Mouse (Mus musculus) mesoderm, embryonic 11.5 days (tissue): ENCODE results near the gene Cpa4.
A peak's percentile ranks its signal among the peaks of the same experiment; 100 is the strongest.

Source experiments
- DNase-seq: peaks from one replicate; pipeline ENCODE4 v3.0.0-alpha.2; 2012; ENCODE audit warnings: low read depth, low spot score

The Cpa4 gene

GRCm38 (mm10) chr6:30624763-30625162, 56.6 kb downstream of the Cpa4 start:
- no peak for DNase-seq

GRCm38 (mm10) chr6:30628152-30628551, 60.0 kb downstream of the Cpa4 start:
- DNase-seq = peak; percentile 75

DNA sequence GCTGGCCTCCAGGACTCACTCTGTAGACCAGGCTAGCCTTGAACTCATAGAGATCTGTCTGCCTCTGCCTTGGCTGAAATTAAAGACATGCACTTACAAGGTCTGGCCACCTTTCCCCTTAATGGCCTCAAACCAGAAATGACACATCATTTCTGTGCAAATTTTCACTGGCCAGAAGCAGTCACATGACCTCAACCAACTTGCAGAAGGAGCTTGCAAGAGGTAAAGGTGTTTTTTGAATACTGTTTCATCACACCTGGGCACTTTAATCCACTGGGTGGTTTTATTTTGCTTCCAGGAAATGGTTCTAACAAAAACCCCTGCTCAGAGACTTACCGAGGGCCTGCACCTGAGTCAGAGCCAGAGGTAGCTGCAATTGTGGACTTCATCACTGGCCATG, 61.8 kb downstream of the Cpa4 start:
- DNase-seq = no peak

DNA sequence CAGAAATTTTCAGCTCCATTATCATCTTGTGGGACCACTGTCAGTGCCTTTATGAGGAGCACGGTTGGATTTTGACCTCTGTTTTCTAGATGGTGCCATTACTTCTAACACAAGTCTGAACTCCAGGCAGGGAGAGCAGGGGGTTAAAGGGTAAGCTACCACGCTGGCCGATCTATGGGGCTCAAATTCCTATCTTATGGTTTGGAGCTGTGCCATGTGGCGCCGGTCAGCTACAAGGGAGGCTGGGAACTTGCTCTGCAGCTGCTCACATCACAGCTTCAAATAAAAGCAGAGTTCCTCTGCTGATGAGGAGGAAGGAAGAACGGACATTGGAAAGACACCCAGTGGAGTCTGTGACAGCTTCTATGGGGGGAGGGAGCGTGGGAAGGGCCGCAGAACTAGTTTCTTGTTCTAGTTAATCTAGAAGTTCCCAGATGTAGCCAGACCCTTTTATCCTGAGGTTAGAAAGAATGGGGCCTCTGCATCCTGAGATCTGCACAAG, 67.2 kb downstream of the Cpa4 start:
- DNase-seq = no peak

DNA sequence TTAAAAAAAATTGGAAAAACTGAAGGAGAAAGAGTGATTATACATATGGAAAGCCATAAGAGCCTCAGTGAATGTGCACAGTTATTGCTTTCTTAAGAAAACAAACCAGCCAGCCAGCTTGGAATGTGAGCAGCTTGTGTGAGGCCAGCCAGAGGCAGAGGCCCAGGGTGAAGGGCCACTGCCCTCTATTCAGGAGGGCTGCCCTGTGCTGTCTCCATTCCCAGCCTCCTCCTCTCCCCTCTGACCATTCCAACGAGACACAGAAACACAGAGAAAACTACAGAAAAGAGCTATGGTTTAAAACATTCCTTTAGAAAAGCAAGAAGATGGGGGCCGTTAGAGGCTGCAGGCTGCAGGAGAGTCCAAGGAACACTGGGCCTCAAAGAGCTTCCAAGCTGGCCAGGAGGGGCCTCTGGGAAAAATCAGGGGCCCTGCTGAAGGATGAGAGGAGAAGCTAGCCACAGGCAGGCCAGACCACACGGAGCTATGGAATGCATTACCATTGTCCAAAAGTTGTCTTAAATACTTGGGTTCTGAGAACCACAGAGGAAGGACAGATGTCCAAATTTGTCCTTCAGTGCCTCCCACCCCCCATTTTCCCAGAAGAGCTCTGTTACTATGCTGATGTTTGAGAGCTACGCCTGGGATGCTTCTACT, 68.1 kb downstream of the Cpa4 start:
- peak; percentile 70 for DNase-seq

- DNase-seq = no peak
These were observed 70.6 kb downstream of the Cpa4 start, which contains the start of gene Cpa1 for GRCm38 (mm10) chr6:30638674-30639268. Gene Cpa1 (plus strand): TSS chr6:30639218.
